Mouse (Mus musculus) midbrain, embryonic 16.5 days (tissue): ENCODE results near the gene Gnao1. TPM values are rescaled to one million over a fixed set of nuclear protein-coding genes. Genes with fewer than 3 reads are reported as not detected.

Source experiments
- ATAC-seq: fragments of 200-750 bp; cut with Nextera tagmentation; 2 replicates; pipeline ENCODE4 v1.8.0; 2017; ENCODE audit warnings: moderate TSS enrichment
- H3K27ac ChIP-seq: fragments of 300-500 bp; sonication (generic); 2 replicates; pipeline ENCODE4 v1.5.1; 2014; ENCODE audit warnings: mild to moderate bottlenecking, low read length, mixed read lengths
- H3K27me3 ChIP-seq: fragments of 300-500 bp; sonication (generic); 2 replicates; pipeline ENCODE4 v1.6.1; 2014; ENCODE audit warnings: low read depth, low read length, mixed read lengths; ENCODE audit not compliant: control insufficient read depth, insufficient read depth
- H3K36me3 ChIP-seq: fragments of 300-500 bp; sonication (generic); 2 replicates; pipeline ENCODE4 v1.6.1; 2014; ENCODE audit warnings: mild to moderate bottlenecking, low read length, moderate library complexity, mixed read lengths; ENCODE audit not compliant: control insufficient read depth, insufficient read depth
- H3K4me1 ChIP-seq: fragments of 300-500 bp; sonication (generic); 2 replicates; pipeline ENCODE4 v1.6.1; 2014; ENCODE audit warnings: mild to moderate bottlenecking, low read length, mixed read lengths; ENCODE audit not compliant: control insufficient read depth, insufficient read depth
- H3K4me2 ChIP-seq: fragments of 300-500 bp; sonication (generic); 2 replicates; pipeline ENCODE4 v1.6.1; 2014; ENCODE audit warnings: mild to moderate bottlenecking, low read length, mixed read lengths
- H3K4me3 ChIP-seq: fragments of 300-500 bp; sonication (generic); 2 replicates; pipeline ENCODE4 v1.5.1; 2014; ENCODE audit warnings: low read depth, mild to moderate bottlenecking, low read length, moderate library complexity, mixed read lengths
- H3K9ac ChIP-seq: fragments of 300-500 bp; sonication (generic); 2 replicates; pipeline ENCODE4 v1.6.1; 2014; ENCODE audit warnings: low read depth, low read length, mixed read lengths
- H3K9me3 ChIP-seq: fragments of 300-500 bp; sonication (generic); replicated peaks from 2 replicates; pipeline ENCODE4 v1.6.1; 2014; ENCODE audit warnings: mild to moderate bottlenecking, low read length, mixed read lengths; ENCODE audit not compliant: control insufficient read depth, poor library complexity, severe bottlenecking
- WGBS: fragments of 180-500 bp; shearing (Covaris S2); extraction: QIAGEN DNeasy Blood & Tissue Kit; methylation state at CpG from one replicate; pipeline ENCODE4 v1.1.7; 2014; 5-methylcytosine and 5-hydroxymethylcytosine counted together
- polyA plus RNA-seq: library from polyadenylated mRNA; unstranded; fragments of >200 nt; fragmentation: Nextera tagmentation; extraction: Ambion mirVana; gene quantifications from 2 replicates; pipeline ENCODE4 v1.2.1, GENCODE M21; 2015

Gnao1 gene
- polyA plus RNA-seq, result 235 and 240 TPM in 2 replicates

DNA sequence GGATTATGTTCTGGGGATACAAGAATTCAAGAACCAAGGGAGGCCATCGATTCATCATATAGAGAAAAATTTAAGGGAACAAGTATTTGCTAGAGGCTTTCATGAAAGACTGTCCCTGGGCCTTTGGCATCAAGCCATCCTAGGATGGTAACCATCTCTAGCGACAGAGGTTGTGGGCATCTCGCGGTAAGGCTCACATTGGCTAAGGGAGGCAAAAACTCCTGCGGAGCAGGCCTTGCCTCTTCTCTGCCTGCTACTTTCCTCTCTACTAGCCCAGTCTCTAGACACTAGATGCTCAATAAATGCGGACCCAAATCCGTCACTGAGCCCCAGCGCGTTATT, at the start of gene Gnao1:
TSS of gene Gnao1 (plus strand) at position 281 of the 342 bp plus-strand sequence.
- Histone ChIP-seq H3K4me3 (peak within 1 kb of the TSS; percentile 96), H3K27me3 (no peaks in the 10 kb centered on the region), H3K27ac (peak within 1 kb of the TSS; percentile 98), H3K9me3 (no peaks in the 10 kb centered on the region), H3K36me3 (no peaks in the 10 kb centered on the region), H3K4me2 (peak within 1 kb of the TSS; percentile 80), H3K4me1 (peaks cover 11% of the 10 kb centered on the region), H3K9ac (peak within 1 kb of the TSS; percentile 98)
- ATAC-seq, result no peak
- 8% methylated on average over 9 of the region's 9 CpGs for WGBS

DNA sequence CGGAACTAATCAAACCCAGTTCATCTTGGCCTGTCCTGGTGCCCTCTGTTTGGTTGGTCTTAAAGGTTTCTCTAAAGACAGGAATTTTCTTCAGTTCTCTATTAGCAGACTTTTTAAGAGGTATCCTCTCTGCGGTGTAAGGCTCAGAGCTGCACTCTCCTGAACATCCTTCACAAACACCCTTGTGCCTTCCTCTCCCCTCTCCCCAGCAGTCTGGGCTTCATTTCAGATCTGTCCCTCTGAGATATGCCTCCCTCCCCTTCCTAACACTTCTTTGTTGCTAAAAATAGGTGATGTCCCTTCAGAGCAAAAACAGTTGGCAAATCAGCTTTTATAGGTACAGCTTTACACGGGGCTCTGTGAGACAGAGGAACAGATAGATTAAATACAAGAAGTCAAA, 32.2 kb upstream of the Gnao1 start:
- Histone ChIP-seq H3K4me1 (0 out of 2 replicates have a peak, but pooled peaks cover 3% of the 10 kb centered on the region), H3K9ac (no peak overlapping the region), H3K27me3 (no peaks in the 10 kb centered on the region), H3K36me3 (no peaks in the 10 kb centered on the region), H3K4me3 (no peak overlapping the region), H3K27ac (no peak overlapping the region), H3K4me2 (no peak overlapping the region), H3K9me3 (no peaks in the 10 kb centered on the region)
- 50% methylated on average over 3 of the region's 3 CpGs for WGBS
- no peak for ATAC-seq

DNA sequence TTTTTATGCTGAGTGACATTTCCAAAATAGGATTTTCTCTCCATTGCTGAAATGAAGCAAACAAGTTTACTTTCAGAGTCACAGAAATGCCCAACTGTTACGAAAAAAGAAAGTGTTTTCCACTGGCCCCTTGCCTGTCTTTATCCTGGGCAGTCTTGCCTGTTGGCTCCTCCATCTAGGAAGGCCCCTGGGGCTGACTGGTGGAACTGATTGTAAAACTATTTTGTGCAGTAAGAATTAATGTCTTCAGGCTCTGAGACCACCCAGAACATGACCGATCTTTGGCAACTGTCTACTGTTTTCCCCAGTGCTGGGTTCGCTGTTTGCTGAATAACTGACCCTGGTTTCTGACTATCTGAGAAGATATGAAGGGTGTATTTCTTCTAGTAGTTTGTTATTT, 540 bp upstream of the Gnao1 start:
- Histone ChIP-seq H3K9ac (no peak overlapping the region), H3K36me3 (no peaks in the 10 kb centered on the region), H3K9me3 (no peaks in the 10 kb centered on the region), H3K27me3 (no peaks in the 10 kb centered on the region), H3K27ac (peak overlapping the region; percentile 98; the same call in 1 of the 2 replicates), H3K4me2 (no peak overlapping the region), H3K4me1 (peaks cover 7% of the 10 kb centered on the region), H3K4me3 (no peak overlapping the region)
- no peak for ATAC-seq
- WGBS, result 82% methylated on average over 3 of the region's 3 CpGs

DNA sequence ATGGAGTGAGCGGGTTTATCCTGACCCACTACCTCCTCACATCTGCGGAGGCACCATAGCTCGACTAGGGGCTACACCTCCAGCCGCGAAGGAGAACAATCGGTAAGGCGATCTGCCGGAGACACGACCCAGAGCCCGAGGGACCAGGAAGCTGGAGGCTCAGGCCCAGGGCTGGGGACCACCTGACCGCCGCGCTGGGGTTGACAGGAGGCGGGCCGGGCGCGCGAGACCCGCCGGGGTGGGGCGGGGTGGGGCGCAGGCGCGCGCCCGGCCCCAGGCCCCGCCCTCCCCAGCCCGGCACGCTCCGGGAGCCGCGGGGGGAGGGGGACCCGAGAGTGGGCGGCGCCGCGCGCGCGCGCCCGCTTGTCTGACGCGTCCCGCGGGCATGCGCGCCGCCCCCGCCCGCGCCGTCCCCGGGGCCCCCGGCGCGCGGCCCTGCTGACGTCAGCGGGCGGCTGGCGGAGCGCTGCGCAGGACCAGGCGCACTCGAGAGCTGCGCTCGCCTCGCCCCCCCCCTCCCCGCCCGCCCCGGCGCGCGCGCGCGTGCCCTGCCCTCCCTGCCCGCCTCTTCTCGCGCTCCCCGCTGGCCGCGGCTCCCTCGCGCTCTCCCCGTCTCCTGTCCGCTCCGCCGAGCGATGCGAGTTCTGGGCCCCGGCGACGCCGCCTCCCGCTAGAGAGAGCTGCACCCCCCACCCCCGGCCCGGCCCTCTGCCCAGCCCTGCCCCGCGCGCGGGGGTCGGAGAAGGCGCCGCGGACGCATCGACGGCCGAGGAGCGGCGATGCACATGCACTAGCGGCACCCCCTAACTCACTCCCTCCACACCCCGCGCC, 477 bp downstream of the Gnao1 start:
- Histone ChIP-seq H3K27ac (peak overlapping the region; percentile 98), H3K27me3 (no peaks in the 10 kb centered on the region), H3K4me1 (peaks cover 17% of the 10 kb centered on the region), H3K9me3 (no peaks in the 10 kb centered on the region), H3K4me2 (peak overlapping the region; percentile 80), H3K9ac (peak overlapping the region; percentile 98), H3K4me3 (peak overlapping the region; percentile 96), H3K36me3 (no peaks in the 10 kb centered on the region)
- 0% methylated on average over 39 of the region's 116 CpGs for WGBS
- ATAC-seq, result peak; percentile 82

DNA sequence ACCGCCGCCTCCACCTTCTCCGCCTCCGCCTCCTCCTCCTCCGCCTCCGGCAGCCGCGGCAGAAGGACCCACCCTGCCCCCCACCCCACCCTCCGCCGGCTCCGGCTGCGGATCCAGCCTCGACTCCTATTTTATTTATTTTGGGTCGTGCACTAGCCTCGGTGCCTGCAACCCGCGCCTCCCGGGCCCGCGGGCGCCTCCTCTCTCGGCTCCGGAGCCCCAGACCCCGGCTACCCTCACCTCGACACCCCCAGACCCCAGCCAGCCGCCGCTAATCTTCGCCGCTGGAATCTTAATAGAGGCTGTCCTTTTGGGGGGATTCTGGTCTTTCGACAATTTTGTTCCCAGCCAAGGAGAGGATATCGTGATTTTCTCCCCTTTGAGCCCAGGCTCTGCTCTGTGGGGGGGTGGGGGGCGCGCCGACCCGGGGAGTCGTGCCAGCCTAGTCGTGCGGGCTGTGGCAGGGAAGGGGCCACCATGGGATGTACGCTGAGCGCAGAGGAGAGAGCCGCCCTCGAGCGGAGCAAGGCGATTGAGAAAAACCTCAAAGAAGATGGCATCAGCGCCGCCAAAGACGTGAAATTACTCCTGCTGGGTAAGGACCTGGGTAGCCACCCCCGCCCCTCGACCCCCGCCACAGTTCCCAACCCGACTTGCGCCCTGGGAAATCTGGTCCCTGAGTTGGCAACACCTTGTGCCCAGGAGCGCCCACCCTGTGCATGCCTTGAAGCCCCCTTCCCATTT, 1.3 kb downstream of the Gnao1 start:
- Histone ChIP-seq H3K9ac (peak overlapping the region; percentile 98), H3K4me2 (peak overlapping the region; percentile 80), H3K27ac (peak overlapping the region; percentile 98), H3K4me3 (peak overlapping the region; percentile 96), H3K9me3 (no peaks in the 10 kb centered on the region), H3K27me3 (no peaks in the 10 kb centered on the region), H3K4me1 (peaks cover 24% of the 10 kb centered on the region), H3K36me3 (no peaks in the 10 kb centered on the region)
- WGBS, result under 1% methylated on average over 49 of the region's 53 CpGs
- ATAC-seq, result peak; percentile 32

DNA sequence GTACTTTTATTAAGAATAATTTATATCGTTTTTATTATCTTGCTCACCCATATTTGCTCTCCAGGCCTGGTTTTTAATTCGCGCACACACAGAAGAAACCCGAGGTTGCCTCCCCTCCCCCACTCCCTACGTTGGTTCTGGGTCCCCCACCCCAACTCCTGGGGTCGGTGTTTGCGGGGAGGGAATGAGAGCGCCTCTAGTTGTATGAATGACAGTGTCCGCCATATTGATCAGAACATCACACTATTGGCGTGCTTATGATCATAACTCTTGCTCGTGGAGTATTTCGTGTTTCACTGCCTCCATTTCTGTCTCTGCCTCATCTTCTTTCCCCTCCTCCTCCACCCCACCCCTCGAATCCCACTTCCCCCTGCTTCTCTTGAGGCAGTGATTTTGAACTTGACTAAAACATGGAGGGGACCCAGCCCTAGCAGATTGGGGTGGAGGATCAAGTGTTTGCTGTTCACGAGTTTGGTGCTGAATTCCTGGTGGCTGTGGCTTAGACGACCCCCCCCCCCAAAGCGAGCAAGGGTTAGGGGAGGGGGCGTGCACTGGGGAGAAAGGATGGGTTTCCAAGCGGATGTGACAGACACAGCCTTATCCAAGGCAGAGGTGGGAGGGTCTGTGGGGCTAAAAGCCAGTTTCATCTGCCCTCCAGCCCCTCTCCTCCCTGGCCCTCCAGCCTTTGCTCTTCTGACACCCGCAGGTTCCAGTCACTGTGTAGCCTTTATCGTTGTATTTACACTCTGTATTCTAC, 2.1 kb downstream of the Gnao1 start:
- Histone ChIP-seq H3K27me3 (no peaks in the 10 kb centered on the region), H3K4me1 (peaks cover 32% of the 10 kb centered on the region), H3K9me3 (no peaks in the 10 kb centered on the region), H3K9ac (peak overlapping the region; percentile 98), H3K36me3 (no peaks in the 10 kb centered on the region), H3K27ac (peak overlapping the region; percentile 98), H3K4me2 (peak overlapping the region; percentile 80), H3K4me3 (peak overlapping the region; percentile 96)
- WGBS, result 6% methylated on average over 20 of the region's 20 CpGs
- ATAC-seq, result 0 out of 2 replicates have a peak, but pooled peaks have one; percentile 2

DNA sequence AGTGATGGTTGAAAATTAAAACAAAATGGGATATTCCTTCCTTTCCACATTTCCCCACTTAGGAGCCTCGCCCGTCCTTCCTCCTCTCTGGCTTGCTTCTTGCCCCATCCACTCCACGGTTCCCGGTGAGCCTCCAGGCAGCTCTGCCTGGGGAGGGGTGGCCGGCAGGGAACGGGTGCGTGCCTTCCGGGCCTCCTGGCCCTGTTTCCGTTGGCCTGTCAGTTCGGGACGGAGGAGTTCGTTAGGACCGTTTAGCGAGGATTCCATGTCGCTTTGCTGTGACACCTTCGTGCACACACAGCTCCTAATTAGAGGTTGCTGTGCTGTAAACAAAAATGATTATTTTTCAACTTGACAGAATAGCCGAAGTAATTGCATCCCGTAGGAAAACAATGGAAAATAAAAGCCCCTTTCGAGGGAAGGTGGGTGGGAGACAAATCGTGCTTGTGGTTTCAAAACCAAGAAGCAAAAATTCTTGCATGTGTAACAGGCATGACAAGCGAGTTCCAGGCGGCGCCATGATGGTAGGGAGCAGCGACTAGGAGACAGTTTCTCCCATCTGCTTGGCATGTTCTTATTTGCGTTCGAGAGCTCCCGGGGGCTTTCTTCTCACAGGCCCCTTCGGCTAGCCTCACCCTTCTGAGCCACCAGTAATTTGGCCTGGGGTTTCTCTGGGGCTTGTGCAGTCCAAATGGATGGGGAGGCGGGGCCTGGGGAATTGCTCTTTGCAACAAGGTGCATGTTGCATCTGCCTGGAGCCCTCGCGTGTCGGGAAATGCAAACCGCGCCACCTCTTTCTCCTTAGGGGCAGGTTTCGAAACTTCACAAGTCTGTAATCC, 3.0 kb downstream of the Gnao1 start:
- WGBS, result 3% methylated on average over 35 of the region's 35 CpGs
- Histone ChIP-seq H3K9ac (peak overlapping the region; percentile 98), H3K4me2 (peak overlapping the region; percentile 80), H3K27ac (peak overlapping the region; percentile 98), H3K9me3 (no peaks in the 10 kb centered on the region), H3K36me3 (0 out of 2 replicates have a peak, but pooled peaks cover 5% of the 10 kb centered on the region), H3K4me3 (peak overlapping the region; percentile 96), H3K27me3 (no peaks in the 10 kb centered on the region), H3K4me1 (peaks cover 32% of the 10 kb centered on the region)
- ATAC-seq, result peak; percentile 4; the same call in 1 of the 2 replicates

DNA sequence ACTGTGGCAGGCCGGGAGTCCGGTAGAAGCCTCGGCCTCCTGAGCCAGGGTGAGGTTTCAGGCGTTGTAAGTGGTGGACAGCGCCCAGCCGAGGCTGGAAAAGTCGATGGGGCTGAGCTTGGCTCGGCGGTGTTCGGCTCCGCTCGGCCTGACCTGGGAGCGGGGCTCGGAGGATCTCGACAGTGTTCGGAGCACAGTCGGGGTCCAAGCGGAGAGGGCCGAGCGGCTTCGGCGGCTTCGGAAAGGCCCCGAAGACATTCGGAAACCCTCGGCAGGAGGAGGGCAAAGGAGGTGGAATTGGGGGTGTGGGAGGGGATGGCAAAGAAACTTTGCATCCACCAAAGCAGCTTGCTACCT, 3.6 kb downstream of the Gnao1 start:
- H3K27me3 ChIP-seq, result no peaks in the 10 kb centered on the region
- H3K9me3 ChIP-seq, result no peaks in the 10 kb centered on the region
- H3K4me1 ChIP-seq, result peaks cover 32% of the 10 kb centered on the region
- H3K9ac ChIP-seq, result peak overlapping the region; percentile 98
- peak overlapping the region; percentile 98 for H3K27ac ChIP-seq
- H3K4me2 ChIP-seq, result peak overlapping the region; percentile 80
- H3K36me3 ChIP-seq, result 0 out of 2 replicates have a peak, but pooled peaks cover 5% of the 10 kb centered on the region
- H3K4me3 ChIP-seq, result peak overlapping the region; percentile 96
- peak; percentile 70 for ATAC-seq
- under 1% methylated on average over 26 of the region's 26 CpGs for WGBS
